Mouse (Mus musculus) kidney, embryonic 14.5 days (tissue): ENCODE data around the gene Atrnl1. TPM values are rescaled to one million over a fixed set of nuclear protein-coding genes. Genes with fewer than 3 reads are reported as not detected.

Experiments
- ATAC-seq: fragments of 200-750 bp; cut with Nextera tagmentation; 2 replicates; pipeline ENCODE4 v1.8.0; 2017; ENCODE audit warnings: moderate number of reproducible peaks, mild to moderate bottlenecking, moderate TSS enrichment, moderate library complexity; ENCODE audit not compliant: low FRiP score, low TSS enrichment
- H3K27ac ChIP-seq: fragments of 300-500 bp; sonication (generic); 2 replicates; pipeline ENCODE4 v1.5.1; 2014; ENCODE audit warnings: low read depth, mild to moderate bottlenecking, low read length, moderate library complexity, mixed read lengths
- H3K27me3 ChIP-seq: fragments of 300-500 bp; sonication (generic); 2 replicates; pipeline ENCODE4 v1.6.1; 2014; ENCODE audit warnings: mild to moderate bottlenecking, low read length; ENCODE audit not compliant: control insufficient read depth, insufficient read depth
- H3K36me3 ChIP-seq: fragments of 300-500 bp; sonication (generic); 2 replicates; pipeline ENCODE4 v1.6.1; 2014; ENCODE audit warnings: low read length, mixed read lengths; ENCODE audit not compliant: control insufficient read depth, insufficient read depth
- H3K4me1 ChIP-seq: fragments of 300-500 bp; sonication (generic); 2 replicates; pipeline ENCODE4 v1.6.1; 2014; ENCODE audit warnings: low read length, mixed read lengths; ENCODE audit not compliant: control insufficient read depth, insufficient read depth
- H3K4me2 ChIP-seq: fragments of 300-500 bp; sonication (generic); replicated peaks from 2 replicates; pipeline ENCODE4 v1.6.1; 2014; ENCODE audit warnings: low read depth, mild to moderate bottlenecking, low read length
- H3K4me3 ChIP-seq: fragments of 300-500 bp; sonication (generic); 2 replicates; pipeline ENCODE4 v1.5.1; 2014; ENCODE audit warnings: mild to moderate bottlenecking, low read length
- H3K9ac ChIP-seq: fragments of 300-500 bp; sonication (generic); 2 replicates; pipeline ENCODE4 v1.6.1; 2014; ENCODE audit warnings: low read depth, mild to moderate bottlenecking, low read length, moderate library complexity
- H3K9me3 ChIP-seq: fragments of 300-500 bp; sonication (generic); 2 replicates; pipeline ENCODE4 v1.6.1; 2016; ENCODE audit warnings: low read length; ENCODE audit not compliant: control insufficient read depth
- WGBS: fragments of 180-500 bp; shearing (Covaris S2); extraction: QIAGEN DNeasy Blood & Tissue Kit; methylation state at CpG from one replicate; pipeline ENCODE4 v1.1.7; 2014; 5-methylcytosine and 5-hydroxymethylcytosine counted together
- polyA plus RNA-seq: library from polyadenylated mRNA; unstranded; fragments of >200 nt; fragmentation: Nextera tagmentation; extraction: Ambion mirVana; gene quantifications from 2 replicates; pipeline ENCODE4 v1.2.1, GENCODE M21; 2014

Gene Atrnl1
- polyA plus RNA-seq, 1 experiment from 2014 or later, result 10.5 TPM

DNA sequence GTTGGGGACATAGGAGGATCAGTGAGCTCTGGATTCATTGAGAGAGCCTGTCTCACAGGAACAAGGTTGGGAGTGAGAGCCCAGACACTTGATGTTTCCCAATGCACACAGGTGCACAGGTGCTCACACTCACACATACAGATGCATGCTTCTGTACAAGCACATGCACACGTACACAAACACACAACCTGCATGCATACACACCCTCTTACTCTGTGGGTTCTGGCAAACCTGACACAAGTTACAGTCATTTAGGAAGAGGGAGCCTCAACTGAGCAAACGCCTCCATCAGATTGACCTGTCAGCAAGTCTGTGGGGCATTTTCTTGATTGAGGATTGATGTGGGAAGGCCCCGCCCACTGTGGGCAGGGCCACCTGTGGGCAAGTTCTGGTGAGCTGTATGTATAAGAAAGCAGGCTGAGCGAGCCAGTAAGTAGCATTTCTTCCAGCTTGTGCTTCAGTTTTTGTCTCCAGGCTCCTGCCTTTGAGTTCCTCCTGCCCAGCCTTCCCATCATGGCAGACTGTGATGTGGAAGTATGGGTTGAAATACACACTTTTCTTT is 25.5 kb upstream of the Atrnl1 start:
- H3K4me2 ChIP-seq, result no peak overlapping the region
- peaks cover 11% of the 10 kb centered on the region; the same call in 1 of the 2 replicates for H3K4me1 ChIP-seq
- H3K4me3 ChIP-seq, result no peak overlapping the region
- no peak overlapping the region for H3K9ac ChIP-seq
- 70% methylated on average over 4 of the region's 4 CpGs for WGBS
- no peaks in the 10 kb centered on the region for H3K27me3 ChIP-seq
- no peak for ATAC-seq
- no peak overlapping the region for H3K27ac ChIP-seq
- H3K36me3 ChIP-seq, result no peaks in the 10 kb centered on the region
- H3K9me3 ChIP-seq, result no peaks in the 10 kb centered on the region

DNA sequence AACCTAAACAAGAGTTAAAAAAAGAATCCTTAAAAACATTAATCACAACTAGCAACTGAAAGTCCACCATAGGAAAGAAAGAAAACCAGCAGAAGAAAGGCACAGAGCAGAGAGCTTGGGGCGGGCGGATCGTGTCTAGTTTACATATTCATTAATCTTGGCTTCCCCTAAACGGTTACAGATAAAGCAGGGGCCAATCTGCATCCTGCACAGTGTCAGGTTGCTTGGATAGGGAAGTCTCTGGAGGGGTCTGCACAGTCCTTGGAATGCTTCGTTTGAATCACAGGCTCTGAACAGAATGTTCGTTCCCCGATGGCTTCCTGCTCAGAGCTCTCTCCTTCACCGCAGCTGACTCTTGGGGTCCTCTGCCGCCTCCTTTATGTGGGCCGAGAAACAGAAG is 24.7 kb upstream of the Atrnl1 start:
- H3K4me3 ChIP-seq, result no peak overlapping the region
- no peaks in the 10 kb centered on the region for H3K27me3 ChIP-seq
- WGBS, result 23% methylated on average over 10 of the region's 10 CpGs
- ATAC-seq, result peak; percentile 75
- peaks cover 11% of the 10 kb centered on the region; the same call in 1 of the 2 replicates for H3K4me1 ChIP-seq
- H3K27ac ChIP-seq, result peak overlapping the region; percentile 4; the same call in 1 of the 2 replicates
- H3K4me2 ChIP-seq, result no peak overlapping the region
- no peak overlapping the region for H3K9ac ChIP-seq
- H3K36me3 ChIP-seq, result no peaks in the 10 kb centered on the region
- H3K9me3 ChIP-seq, result no peaks in the 10 kb centered on the region

DNA sequence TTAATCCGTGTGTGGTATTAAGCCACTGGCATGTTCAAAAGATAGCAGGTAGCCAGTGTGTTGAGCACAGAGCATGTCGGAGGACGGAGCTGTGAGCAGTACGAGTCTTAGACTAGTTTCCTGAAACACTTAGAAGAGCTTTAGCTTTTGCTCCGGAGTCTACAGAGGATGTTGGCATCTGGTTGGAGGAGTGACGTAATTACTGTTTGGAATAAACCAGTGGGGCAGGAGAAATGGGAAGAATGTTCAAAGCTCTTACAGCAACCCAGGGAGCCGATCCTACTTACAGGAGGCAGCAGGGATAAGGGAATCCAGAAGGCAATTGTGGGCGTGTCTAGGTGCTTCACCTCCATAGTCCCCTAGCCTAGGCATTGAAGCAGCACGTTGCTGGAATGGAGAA is 21.3 kb upstream of the Atrnl1 start:
- no peak overlapping the region for H3K9ac ChIP-seq
- no peaks in the 10 kb centered on the region for H3K27me3 ChIP-seq
- H3K4me2 ChIP-seq, result no peak overlapping the region
- H3K27ac ChIP-seq, result no peak overlapping the region
- ATAC-seq, result no peak
- 69% methylated on average over 9 of the region's 9 CpGs for WGBS
- no peaks in the 10 kb centered on the region for H3K9me3 ChIP-seq
- no peaks in the 10 kb centered on the region for H3K36me3 ChIP-seq
- no peak overlapping the region for H3K4me3 ChIP-seq
- H3K4me1 ChIP-seq, result peaks cover 11% of the 10 kb centered on the region; the same call in 1 of the 2 replicates

DNA sequence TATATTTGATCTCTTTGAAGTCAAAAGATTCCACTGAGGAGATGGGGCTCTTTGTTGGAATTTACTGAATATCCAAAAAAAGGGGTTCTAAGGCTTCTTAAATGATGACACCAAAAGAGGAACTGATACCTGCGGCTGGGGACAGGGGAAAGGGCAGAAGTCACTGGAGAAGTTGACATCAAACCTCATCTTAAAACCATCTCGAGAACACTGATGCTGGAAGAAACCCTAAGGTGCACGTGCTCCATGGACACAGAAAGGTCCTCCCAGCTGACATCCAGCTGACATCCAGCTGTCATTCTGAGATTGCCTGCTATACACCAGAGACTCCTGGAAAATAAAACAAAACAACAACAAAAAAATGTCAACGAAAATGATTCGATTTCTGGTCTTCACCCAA is 19.9 kb upstream of the Atrnl1 start:
- Histone ChIP-seq H3K9ac (no peak overlapping the region), H3K4me2 (no peak overlapping the region), H3K36me3 (no peaks in the 10 kb centered on the region), H3K4me3 (no peak overlapping the region), H3K27ac (no peak overlapping the region), H3K9me3 (no peaks in the 10 kb centered on the region), H3K27me3 (no peaks in the 10 kb centered on the region), H3K4me1 (peaks cover 9% of the 10 kb centered on the region; the same call in 1 of the 2 replicates)
- 64% methylated on average over 5 of the region's 5 CpGs for WGBS
- ATAC-seq, result no peak

DNA sequence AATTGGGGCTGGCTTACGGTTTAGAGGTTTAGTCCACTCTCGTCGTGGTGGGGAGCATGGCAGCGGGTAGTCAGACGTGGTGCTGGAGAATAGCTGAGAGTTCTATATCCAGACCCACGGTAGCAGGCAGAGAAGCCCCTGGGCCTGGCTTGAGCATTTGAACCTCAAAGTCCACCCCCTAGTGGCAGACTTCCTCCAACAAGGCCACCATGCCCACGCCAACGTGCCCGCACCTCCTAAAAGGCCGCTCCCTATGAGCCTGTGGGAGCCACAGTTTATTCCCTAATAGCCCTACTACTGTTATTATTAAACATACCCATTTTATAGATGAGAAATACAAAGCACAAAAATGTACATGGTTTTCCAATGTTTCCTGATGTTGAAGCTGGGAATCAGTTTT is 19.2 kb upstream of the Atrnl1 start:
- 86% methylated on average over 10 of the region's 10 CpGs for whole genome bisulfite sequencing
- H3K4me1 ChIP-seq, result peaks cover 3% of the 10 kb centered on the region; the same call in 1 of the 2 replicates
- no peak overlapping the region for H3K4me2 ChIP-seq
- no peaks in the 10 kb centered on the region for H3K27me3 ChIP-seq
- no peak overlapping the region for H3K9ac ChIP-seq
- no peak overlapping the region for H3K4me3 ChIP-seq
- no peaks in the 10 kb centered on the region for H3K36me3 ChIP-seq
- no peaks in the 10 kb centered on the region for H3K9me3 ChIP-seq
- no peak for ATAC-seq
- H3K27ac ChIP-seq, result no peak overlapping the region

DNA sequence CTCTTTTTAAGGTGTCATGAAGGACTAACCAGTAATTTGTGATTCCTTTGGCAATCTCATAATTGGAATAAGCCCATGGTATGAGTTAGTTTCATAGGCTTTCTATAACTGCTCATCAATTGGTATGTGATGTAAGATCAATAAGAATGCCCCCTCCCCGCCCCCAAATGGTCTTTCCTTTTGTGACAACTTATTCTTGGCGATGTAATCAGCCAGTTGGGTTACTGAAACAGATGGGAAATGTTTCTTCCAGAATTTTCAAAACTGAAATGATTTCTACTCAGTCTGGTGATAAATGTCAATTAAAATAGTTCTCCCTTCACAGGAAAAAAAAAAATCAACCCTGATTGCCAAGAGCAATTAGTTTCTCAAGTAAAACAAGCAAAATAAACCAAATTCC is 18.5 kb upstream of the Atrnl1 start:
- H3K9ac ChIP-seq, result no peak overlapping the region
- H3K27ac ChIP-seq, result no peak overlapping the region
- no peak overlapping the region for H3K4me2 ChIP-seq
- no peak for ATAC-seq
- H3K4me3 ChIP-seq, result no peak overlapping the region
- 0 out of 2 replicates have a peak, but pooled peaks cover 3% of the 10 kb centered on the region for H3K4me1 ChIP-seq
- no peaks in the 10 kb centered on the region for H3K36me3 ChIP-seq
- H3K27me3 ChIP-seq, result no peaks in the 10 kb centered on the region
- WGBS, result 87% methylated on average over 2 of the region's 2 CpGs
- no peaks in the 10 kb centered on the region for H3K9me3 ChIP-seq

DNA sequence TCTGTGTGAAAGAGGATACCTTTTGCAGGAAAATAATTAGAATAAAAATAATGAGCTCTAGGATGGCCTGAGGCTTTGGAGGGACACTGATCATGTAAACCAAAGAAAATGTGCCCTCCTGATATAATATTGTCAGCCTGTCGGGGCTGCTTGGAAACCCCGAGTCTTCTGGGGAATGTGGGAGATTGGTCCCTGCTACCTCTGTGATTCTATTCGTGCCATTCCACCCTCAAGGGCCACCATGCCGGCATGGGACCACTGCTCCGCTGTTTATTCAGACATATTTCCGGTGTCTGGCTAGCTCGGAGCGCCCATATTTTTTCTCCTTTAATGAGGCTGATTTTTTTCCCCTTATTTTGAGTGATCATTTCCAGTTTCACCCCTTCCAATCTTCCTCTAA is 11.7 kb upstream of the Atrnl1 start:
- Histone ChIP-seq H3K36me3 (no peaks in the 10 kb centered on the region), H3K9ac (no peak overlapping the region), H3K4me2 (no peak overlapping the region), H3K27me3 (no peaks in the 10 kb centered on the region), H3K4me1 (no peaks in the 10 kb centered on the region), H3K4me3 (no peak overlapping the region), H3K27ac (no peak overlapping the region), H3K9me3 (no peaks in the 10 kb centered on the region)
- WGBS, result 56% methylated on average over 8 of the region's 8 CpGs
- no peak for ATAC-seq

DNA sequence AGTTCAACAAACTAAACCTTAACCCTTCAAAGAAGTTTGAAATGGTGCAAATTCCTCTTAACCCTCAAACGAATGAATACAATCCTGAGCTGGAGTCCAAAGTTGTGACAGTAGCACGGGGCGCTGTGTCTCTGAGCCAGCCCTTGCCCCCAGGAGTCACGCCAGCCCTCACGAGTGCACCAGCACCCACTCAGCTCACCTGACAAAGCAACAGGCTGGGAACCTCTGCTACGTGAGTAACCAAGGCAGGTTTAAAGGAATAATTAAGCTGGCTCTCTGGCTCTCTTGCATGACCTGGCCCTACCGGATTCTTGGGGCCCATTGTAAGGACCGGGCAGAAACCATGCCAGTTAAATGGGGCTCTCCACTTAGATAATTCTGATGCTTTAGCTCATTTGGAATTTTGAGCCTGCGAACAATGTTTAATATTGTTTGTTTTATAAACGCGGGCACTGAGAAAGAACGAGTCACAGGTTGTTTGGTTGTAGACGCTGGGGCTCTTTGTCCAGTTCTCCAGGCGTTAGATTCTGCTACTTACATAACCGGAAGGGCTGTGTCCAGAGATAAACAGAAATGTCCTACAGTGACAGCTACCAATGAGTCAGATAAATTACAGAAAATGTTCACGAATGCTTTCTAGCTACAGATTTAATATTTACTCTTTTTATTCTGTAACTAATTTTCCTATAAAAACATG is 10.5 kb upstream of the Atrnl1 start:
- H3K27ac ChIP-seq, result no peak overlapping the region
- no peak overlapping the region for H3K4me2 ChIP-seq
- H3K27me3 ChIP-seq, result no peaks in the 10 kb centered on the region
- H3K4me1 ChIP-seq, result no peaks in the 10 kb centered on the region
- H3K9ac ChIP-seq, result no peak overlapping the region
- ATAC-seq, result no peak
- H3K36me3 ChIP-seq, result no peaks in the 10 kb centered on the region
- no peak overlapping the region for H3K4me3 ChIP-seq
- no peaks in the 10 kb centered on the region for H3K9me3 ChIP-seq
- 66% methylated on average over 16 of the region's 16 CpGs for WGBS

DNA sequence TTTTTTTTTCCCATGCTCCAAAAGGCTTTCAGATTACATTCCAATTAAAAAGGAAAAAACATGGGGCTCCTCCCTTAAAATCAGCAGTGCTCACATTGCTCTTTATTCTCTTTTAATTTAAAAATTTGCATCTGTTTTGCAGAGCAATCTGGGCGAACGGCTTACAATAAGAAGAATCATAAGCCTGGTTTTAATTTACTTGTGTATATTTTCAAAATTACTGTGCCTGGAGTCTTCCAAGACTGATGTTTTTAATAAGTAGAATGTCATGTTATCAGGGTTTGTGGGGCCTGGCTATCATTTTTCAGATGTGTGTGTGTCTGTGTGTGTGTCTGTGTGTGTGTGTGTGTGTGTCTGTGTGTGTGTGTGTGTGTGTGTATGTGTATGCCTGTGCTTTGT is 9.9 kb upstream of the Atrnl1 start:
- H3K27ac ChIP-seq, result no peak overlapping the region
- no peak overlapping the region for H3K9ac ChIP-seq
- no peak overlapping the region for H3K4me3 ChIP-seq
- no peaks in the 10 kb centered on the region for H3K4me1 ChIP-seq
- no peaks in the 10 kb centered on the region for H3K9me3 ChIP-seq
- no peaks in the 10 kb centered on the region for H3K27me3 ChIP-seq
- ATAC-seq, result no peak
- WGBS, result 85% methylated on average over 2 of the region's 2 CpGs
- no peak overlapping the region for H3K4me2 ChIP-seq
- no peaks in the 10 kb centered on the region for H3K36me3 ChIP-seq
